ENCODE assay signal across 16 mouse cellular contexts in the genomic region with DNA sequence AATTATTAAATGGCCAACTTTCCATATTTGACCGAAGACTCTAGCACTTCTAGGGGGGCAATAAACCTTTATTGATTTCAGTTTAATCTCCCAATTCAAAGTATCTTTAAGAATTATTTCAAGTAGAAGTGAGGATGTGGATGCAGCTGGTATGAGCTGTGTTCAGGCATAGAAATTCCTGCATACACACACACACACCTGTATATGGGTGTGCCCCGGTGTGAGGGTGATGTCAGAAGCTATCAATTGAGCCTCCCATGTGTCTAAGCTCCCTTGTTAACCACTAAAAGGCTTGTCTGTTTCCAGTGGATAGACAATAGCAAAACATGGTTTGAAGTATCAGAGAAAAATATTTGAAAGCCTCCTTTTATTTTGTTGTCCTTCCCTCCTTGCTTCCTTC.
"Had no signal": no experiment of that assay in that cellular context is flagged by ENCODE, and none has a peak within 500 bp of the region (broad histone marks: within the 10 kb centered on the region; RNA-seq: fewer than 3 reads in every experiment).

No protein-coding gene starts in this region.

- H3K36me3 ChIP-seq: neural tube, embryonic 12.5 days; neural tube, embryonic 13.5 days; neural tube, embryonic 15.5 days; stomach, embryonic 15.5 days had no signal

- H3K9ac ChIP-seq: neural tube, embryonic 12.5 days; neural tube, embryonic 13.5 days; neural tube, embryonic 15.5 days; stomach, embryonic 15.5 days had no signal

- H3K4me3 ChIP-seq: neural tube, embryonic 12.5 days; neural tube, embryonic 13.5 days; neural tube, embryonic 15.5 days; stomach, embryonic 15.5 days had no signal

- H3K27me3 ChIP-seq: neural tube, embryonic 12.5 days; neural tube, embryonic 13.5 days; neural tube, embryonic 15.5 days; stomach, embryonic 15.5 days had no signal

- H3K27ac ChIP-seq: neural tube, embryonic 12.5 days; neural tube, embryonic 13.5 days; neural tube, embryonic 15.5 days; stomach, embryonic 15.5 days had no signal

- H3K4me2 ChIP-seq: neural tube, embryonic 12.5 days; neural tube, embryonic 13.5 days; neural tube, embryonic 15.5 days; stomach, embryonic 15.5 days had no signal

- DNase-seq: retina, postnatal 1 day; right cerebral cortex, adult 18-20 months; right cerebral cortex, postnatal 14 days; right cerebral cortex, postnatal 25 days; right cerebral cortex, postnatal 4 days; spleen, adult 18-20 months; thymus, adult 18-20 months; thymus, adult 2 months; thymus, postnatal 14 days; thymus, postnatal 25 days; thymus, postnatal 36 days; thymus, postnatal 4 days had no signal

- H3K9me3 ChIP-seq: neural tube, embryonic 12.5 days; neural tube, embryonic 15.5 days; stomach, embryonic 15.5 days had no signal

- H3K4me1 ChIP-seq: neural tube, embryonic 12.5 days; stomach, embryonic 15.5 days had no signal
